Mouse (Mus musculus) left cerebral cortex, adult 2 months (tissue): ENCODE results near the gene Fsip1. TPM values are rescaled to one million over a fixed set of nuclear protein-coding genes. Genes with fewer than 3 reads are reported as not detected.
A peak's percentile ranks its signal among the peaks of the same experiment; 100 is the strongest.

Experiments used
- DNase-seq, 2 experiments: peaks; one replicate each; pipeline ENCODE4 v3.0.0; 2021 to 2022; ENCODE audit warnings: low spot score in 2 of 2, mixed read lengths in 1 of 2; ENCODE audit errors: extremely low spot score in 1 of 2
- H3K27ac ChIP-seq: fragments of 200-600 bp; 2 replicates; pipeline ENCODE4 v1.8.1; 2022
- H3K4me3 ChIP-seq: fragments of 200-600 bp; 2 replicates; pipeline ENCODE4 v1.8.1; 2022
- CTCF ChIP-seq: fragments of 200-600 bp; IDR thresholded peaks from 2 replicates; pipeline ENCODE4 v1.8.1; 2022; ENCODE audit warnings: antibody characterized with exemption, mild to moderate bottlenecking, moderate library complexity
- intact Hi-C: fragments of 180-260 bp; cut with DNase I; formaldehyde crosslinking; loops from one replicate; pipeline ENCODE4 v1.15.1; 2025
- microRNA-seq, 2 experiments: library from miRNA; unstranded; fragments of <30 nt; microRNA quantifications; one replicate each; pipeline ENCODE4 v1.2.0; 2021
- total RNA-seq, 2 experiments: library from RNA; stranded (reverse); gene quantifications; 2 replicates each; pipeline ENCODE4 v1.2.3; 2021

The Fsip1 gene
- total RNA-seq, 2 experiments from 2014 or later: 0.45 to 0.58 TPM

- intact Hi-C loops: loop anchor here (2.0 to 10.0 kb wide), 5 partner anchors 130 to 846 kb away; no protein-coding TSS in a partner anchor
- TF ChIP-seq CTCF: no peak
- peak overlapping the region; percentile 42 for H3K4me3 ChIP-seq
- H3K27ac ChIP-seq: no peak overlapping the region
- peak in 1 of 2 experiments; percentile 21 for DNase-seq
Measured at GRCm38 (mm10) chr2:118110225-118110915, 146.4 kb downstream of the Fsip1 start.

DNA sequence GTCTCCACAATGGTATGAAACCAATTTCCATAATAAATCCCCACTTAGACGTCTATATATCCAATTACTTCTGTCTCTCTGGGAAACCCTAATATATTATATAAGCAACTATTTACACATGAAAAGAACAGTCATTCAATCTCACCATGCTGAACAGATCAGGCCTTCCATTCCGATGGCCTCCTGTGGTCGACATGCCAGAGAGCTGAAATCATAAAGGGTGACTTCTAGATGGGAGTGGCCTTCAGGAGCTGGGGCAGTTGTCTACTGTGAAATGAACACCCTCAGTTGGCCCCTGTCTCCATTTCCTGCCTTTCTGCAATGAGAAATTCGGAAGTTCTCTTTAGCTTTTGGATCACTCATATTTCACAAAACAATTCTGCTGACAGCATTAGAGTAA lies 154.6 kb downstream of the Fsip1 start:
- intact Hi-C loops: no loop called here
- no peak overlapping the region for H3K27ac ChIP-seq
- no peak for DNase-seq
- no peak for TF ChIP-seq CTCF
- H3K4me3 ChIP-seq: no peak overlapping the region

DNA sequence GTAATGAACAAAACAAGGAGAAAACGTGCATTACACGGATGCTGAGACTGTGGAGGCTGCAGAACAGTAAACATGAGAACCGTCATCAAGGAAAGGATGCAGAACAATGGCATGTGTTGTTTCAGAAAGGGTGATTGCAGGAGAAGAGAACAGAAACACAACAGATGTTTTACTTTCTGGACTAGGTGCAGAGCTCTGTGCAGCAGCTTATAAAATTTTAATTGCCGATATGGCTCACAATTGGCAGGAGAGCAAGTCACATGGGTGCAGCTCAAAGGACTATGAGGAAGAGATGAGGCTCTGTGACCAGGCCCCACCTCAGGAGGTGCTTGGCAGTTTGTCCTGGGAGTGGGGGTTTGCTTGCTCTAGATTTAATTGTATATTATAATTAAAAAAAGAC lies 157.7 kb downstream of the Fsip1 start:
- H3K27ac ChIP-seq: no peak overlapping the region
- intact Hi-C loops: no loop called here
- DNase-seq: no peak
- TF ChIP-seq CTCF: no peak
- no peak overlapping the region for H3K4me3 ChIP-seq

DNA sequence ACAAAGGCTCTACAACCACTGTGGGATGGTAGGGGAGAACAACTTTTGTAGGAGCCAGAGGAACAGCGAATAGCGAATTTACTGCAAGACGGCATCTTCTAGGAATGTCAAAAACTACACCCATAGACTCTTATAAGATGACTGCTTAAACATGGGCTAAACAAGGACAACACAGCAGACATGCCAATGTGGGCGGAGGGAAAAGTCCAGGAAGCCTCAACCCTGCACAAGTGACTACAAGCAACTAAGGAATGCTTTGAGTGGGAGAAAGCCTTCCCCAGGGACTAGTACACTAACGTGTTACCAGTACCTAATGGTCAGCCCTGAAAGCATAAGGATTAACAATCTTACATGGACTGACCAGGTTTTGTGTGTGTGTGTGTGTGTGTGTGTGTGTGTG lies 165.5 kb downstream of the Fsip1 start:
- no peak for TF ChIP-seq CTCF
- intact Hi-C loops: no loop called here
- H3K4me3 ChIP-seq: no peak overlapping the region

GRCm38 (mm10) chr2:118087044-118087726 lies 169.6 kb downstream of the Fsip1 start:
- intact Hi-C loops: no loop called here

More for the DNA sequence above, 165.5 kb downstream of the Fsip1 start:
- H3K27ac ChIP-seq: no peak overlapping the region
- no peak for DNase-seq

GRCm38 (mm10) chr2:118085647-118086046 lies 171.1 kb downstream of the Fsip1 start:
- intact Hi-C loops: no loop called here
- H3K4me3 ChIP-seq: no peak overlapping the region
- no peak for TF ChIP-seq CTCF
- DNase-seq: no peak
- no peak overlapping the region for H3K27ac ChIP-seq

More at GRCm38 (mm10) chr2:118087044-118087726, 169.6 kb downstream of the Fsip1 start:
- H3K4me3 ChIP-seq: no peak overlapping the region
- no peak overlapping the region for H3K27ac ChIP-seq
- DNase-seq: no peak
- no peak for TF ChIP-seq CTCF

- H3K27ac ChIP-seq: no peak overlapping the region
- no peak for TF ChIP-seq CTCF
- no peak for DNase-seq
- intact Hi-C loops: no loop called here
- no peak overlapping the region for H3K4me3 ChIP-seq
Measured at GRCm38 (mm10) chr2:118084693-118085092, 172.1 kb downstream of the Fsip1 start.

DNA sequence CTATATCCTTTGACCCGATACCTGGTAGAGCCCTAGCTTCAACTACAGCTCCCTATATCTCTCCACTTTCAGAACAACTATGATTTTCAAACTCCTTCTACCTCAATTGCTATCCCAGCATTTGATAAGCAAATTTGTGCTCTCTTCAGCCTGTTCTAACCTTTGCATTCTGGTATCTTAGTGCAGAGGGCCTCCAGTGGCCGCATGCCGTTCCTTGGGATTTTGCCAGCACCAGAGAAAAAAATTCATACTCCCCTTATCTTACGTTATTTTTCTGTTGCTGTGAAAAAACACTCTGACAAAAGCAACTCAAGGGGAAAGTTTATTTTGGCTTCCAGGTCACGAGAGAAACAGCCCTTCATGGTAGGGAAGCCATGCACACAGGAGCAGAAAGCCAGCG lies 173.1 kb downstream of the Fsip1 start:
- no peak overlapping the region for H3K27ac ChIP-seq
- DNase-seq: no peak
- intact Hi-C loops: no loop called here
- H3K4me3 ChIP-seq: no peak overlapping the region
- TF ChIP-seq CTCF: no peak

GRCm38 (mm10) chr2:118081581-118081980 lies 175.2 kb downstream of the Fsip1 start:
- Histone ChIP-seq H3K27ac (no peak overlapping the region), H3K4me3 (no peak overlapping the region)
- intact Hi-C loops: no loop called here
- no peak for TF ChIP-seq CTCF
- no peak for DNase-seq

Small RNAs within 50 kb of the gene (microRNA-seq; reads per million reads assigned to microRNA genes)
- gene Gm22800: 0 reads per million in 2 experiments

Other genes with a start within 250 kb of the Fsip1 start
- 1 to 10 TPM; 2.3 to 2.8 TPM for gene Thbs1, start 145.1 kb downstream of the Fsip1 start, total RNA-seq
- 1 to 10 TPM; 8.9 to 9.5 TPM for gene Gpr176, start 116.5 kb upstream of the Fsip1 start, total RNA-seq
- gene Eif2ak4, start 131.7 kb upstream of the Fsip1 start, total RNA-seq: 10 to 100 TPM; 22.2 to 25.1 TPM
- 100 to 1,000 TPM; 155 to 157 TPM for gene Srp14, start 222.7 kb upstream of the Fsip1 start, total RNA-seq